Mouse (Mus musculus): ENCODE results near the gene Rara.

DNA sequence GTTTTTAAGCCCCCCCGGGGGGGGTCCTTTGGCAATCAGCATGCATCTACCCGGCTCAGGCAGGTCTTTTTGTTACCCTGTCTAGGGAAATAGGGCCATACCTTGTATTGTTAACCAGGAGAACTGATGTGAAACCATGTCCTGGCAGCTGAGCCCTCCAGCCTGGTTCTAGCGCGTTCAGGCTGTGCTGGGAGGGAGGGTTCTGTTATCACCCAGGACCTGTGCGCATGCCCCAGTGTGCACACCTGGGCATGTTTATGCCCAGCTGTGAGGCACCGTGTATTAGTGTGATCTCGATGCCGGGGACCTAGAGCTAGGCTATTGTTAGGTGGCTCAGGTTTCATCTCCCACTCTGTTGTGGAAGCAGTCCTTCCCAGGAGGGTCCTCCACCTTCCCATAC lies 34.1 kb downstream of the Rara start:
- no peak for TF ChIP-seq CTCF (IDR thresholded peaks at IDR 0.05; ENCODE audit: extremely low read depth, insufficient read depth, low read length)
- no peak for TF ChIP-seq POLR2A (IDR thresholded peaks at IDR 0.05; ENCODE audit: extremely low read depth, insufficient read depth, low read length)
